Mouse (Mus musculus): Measurements from ENCODE around the gene Pdzd3. TPM values are rescaled to one million over a fixed set of nuclear protein-coding genes. Genes with fewer than 3 reads are reported as not detected.

Gene Pdzd3
- polyA plus RNA-seq, 1 experiment from 2014 or later: 0.19 TPM

DNA sequence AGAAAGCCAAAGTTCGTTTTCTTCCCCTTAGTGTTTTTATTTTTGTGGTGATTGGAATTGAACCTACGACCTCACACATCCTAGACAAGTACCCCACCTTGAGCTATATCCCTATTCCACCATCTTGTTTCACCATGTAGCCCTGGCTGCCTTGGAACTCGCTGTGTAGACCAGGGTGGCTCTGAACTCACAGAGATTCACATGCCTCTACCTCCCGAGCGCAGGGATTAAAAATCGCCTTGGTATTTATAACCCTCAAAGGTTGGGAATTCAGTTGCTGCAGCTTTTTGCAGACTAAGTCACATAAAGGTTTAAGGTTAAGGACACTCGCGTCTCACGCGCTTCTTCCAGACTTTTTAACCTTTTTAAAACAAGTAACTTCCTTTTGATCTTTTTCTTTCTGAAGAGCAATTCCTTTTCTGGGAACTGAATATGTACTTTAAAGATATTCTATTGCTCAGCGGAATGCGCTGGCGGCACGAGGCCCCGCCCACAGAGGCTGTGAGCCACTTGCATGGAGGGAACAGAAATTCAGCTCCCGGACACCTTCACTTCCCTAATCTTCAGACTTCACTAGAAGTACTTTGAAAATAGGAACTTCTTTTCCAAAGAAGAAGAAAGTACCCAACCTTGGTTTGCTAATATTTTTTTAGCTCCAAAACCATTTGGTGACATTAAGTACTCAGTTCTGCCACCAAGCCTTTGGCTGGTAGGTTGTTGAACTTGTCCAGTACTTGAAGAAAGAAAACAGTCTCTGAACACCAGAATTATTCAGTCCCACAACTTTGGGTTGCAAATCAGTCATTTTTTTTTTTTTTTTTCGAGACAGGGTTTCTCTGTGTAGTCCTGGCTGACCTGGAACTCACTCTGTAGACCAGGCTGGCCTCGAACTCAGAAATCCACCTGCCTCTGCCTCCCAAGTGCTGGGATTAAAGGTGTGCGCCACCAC lies 16.5 kb downstream of the Pdzd3 start:
- peak overlapping the region; percentile 45 for H3K4me2 ChIP-seq (replicated peaks)
- ATAC-seq (ENCODE audit: insufficient number of reproducible peaks, low FRiP score, low TSS enrichment, low read depth): no peak
- peak overlapping the region; percentile 93 for H3K4me3 ChIP-seq (replicated peaks)
- peaks cover 25% of the 10 kb centered on the region for H3K4me1 ChIP-seq
- no peaks in the 10 kb centered on the region for H3K9me3 ChIP-seq (replicated peaks)
- no peaks in the 10 kb centered on the region for H3K36me3 ChIP-seq
- H3K27ac ChIP-seq (replicated peaks): peak overlapping the region; percentile 79
- 22% methylated on average over 19 of the region's 19 CpGs for WGBS
- H3K27me3 ChIP-seq: no peaks in the 10 kb centered on the region
- no peak overlapping the region for H3K9ac ChIP-seq

DNA sequence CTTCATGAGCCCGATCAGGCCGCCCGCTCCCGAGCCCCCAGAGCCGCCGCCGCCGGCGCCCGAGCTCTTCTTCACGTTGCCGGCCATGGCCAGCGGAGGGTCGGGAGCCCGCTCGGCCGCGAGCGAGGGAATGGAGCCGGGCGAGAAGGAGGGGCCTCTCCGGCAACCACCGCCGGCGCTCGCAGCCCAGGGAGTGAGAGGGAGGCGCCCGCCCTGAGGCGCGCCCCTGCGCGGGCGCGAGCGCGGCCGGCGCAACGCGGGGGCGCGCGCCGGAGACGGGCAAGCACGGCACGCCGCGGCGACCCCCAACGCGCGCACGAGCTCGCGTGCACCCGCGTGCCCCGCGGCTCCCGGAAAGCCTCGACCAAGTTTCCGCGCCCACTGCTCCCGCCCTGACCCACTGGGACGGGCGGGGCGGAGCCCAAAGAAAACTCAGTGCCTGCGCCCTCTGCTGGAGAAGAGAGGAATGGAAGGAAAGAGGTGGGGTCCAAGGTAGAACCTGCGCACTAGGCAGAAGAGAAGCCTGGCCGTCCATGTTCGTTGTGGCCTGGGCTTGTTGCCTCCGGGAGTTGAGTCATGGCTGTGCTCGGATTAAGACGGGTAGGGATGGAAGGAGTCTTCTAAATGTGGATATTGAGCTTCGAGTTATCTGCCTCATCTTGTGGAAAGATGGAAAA lies 17.3 kb downstream of the Pdzd3 start, which contains the start of gene Cbl:
Cbl (minus strand) TSS at position 248 of the 677 bp plus-strand sequence.
- Histone ChIP-seq H3K27me3 (no peaks in the 10 kb centered on the region), H3K4me1 (peaks cover 25% of the 10 kb centered on the region), H3K4me2 (replicated peaks) (peak within 1 kb of the TSS; percentile 64), H3K4me3 (replicated peaks) (peak within 1 kb of the TSS; percentile 93), H3K36me3 (no peaks in the 10 kb centered on the region), H3K9ac (peak within 1 kb of the TSS; percentile 80), H3K27ac (replicated peaks) (peak within 1 kb of the TSS; percentile 96), H3K9me3 (replicated peaks) (no peaks in the 10 kb centered on the region)
- peak; percentile 95 for ATAC-seq (ENCODE audit: insufficient number of reproducible peaks, low FRiP score, low TSS enrichment, low read depth)
- WGBS: under 1% methylated on average over 71 of the region's 76 CpGs

DNA sequence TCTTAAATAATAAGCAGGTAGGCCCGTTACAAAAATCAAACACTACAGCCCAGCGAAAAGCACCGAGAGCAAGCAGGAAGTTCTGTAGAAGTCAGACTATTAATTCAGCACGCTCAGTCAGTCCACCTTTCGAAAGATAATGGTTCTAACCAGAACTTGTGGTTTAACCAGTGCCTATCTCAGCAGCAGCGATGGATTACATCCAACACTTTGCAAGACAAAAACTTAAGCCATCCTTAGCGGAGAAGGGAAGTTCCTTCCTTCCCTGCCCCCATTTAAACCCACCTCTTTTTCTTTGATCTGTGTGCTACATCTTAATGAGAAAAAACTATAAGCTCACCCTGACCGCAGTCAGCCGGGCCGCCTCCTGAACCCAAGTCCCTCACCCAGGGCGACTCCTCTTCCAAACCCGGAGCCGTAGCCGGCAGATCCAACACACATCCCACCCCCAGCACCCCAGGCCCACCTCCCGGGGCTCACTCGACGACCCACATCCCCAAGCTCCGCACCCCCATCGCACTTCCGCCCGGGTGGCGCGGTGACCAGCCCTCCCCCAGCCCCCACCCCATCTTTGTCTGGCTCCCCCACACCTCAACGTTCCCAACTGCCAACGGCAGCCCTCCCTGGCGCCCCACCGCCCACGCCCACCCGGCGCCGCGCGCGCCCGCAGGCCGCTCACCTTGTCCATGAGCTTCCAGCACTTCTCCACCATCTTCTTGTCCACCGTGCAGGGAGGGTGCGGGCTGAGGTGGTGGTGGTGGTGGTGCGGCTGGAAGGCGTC lies 18.1 kb downstream of the Pdzd3 start:
- Histone ChIP-seq H3K9me3 (replicated peaks) (no peaks in the 10 kb centered on the region), H3K27ac (replicated peaks) (peak overlapping the region; percentile 96), H3K4me3 (replicated peaks) (peak overlapping the region; percentile 93), H3K9ac (peak overlapping the region; percentile 80), H3K36me3 (0 out of 2 replicates have a peak, but pooled peaks cover under 1% of the 10 kb centered on the region), H3K4me1 (peaks cover 25% of the 10 kb centered on the region), H3K4me2 (replicated peaks) (peak overlapping the region; percentile 64), H3K27me3 (no peaks in the 10 kb centered on the region)
- peak; percentile 70 for ATAC-seq (ENCODE audit: insufficient number of reproducible peaks, low FRiP score, low TSS enrichment, low read depth)
- under 1% methylated on average over 40 of the region's 40 CpGs for WGBS

DNA sequence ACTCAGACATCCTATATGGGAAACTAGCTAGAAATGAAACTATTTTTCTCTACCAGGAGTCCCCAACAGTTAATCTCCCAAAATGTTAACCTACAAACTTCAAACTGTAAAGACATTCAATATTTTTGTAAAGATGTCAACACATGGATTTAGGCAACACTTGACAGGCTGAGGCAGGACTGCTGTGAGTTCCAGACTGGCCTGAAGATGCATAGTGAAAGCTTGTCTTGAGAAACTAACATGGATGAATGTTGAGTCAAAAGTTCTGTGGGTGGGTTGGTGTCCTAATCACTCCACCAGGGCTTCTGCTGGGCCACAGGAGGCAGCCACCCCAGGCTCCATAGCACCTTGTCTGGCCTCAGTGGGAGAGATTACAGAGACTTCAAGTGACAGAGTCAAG lies 19.7 kb downstream of the Pdzd3 start:
- 0 out of 2 replicates have a peak overlapping the region, but pooled peaks have one; percentile 93 for H3K4me3 ChIP-seq (replicated peaks)
- H3K27ac ChIP-seq (replicated peaks): no peak overlapping the region
- no peaks in the 10 kb centered on the region for H3K27me3 ChIP-seq
- no peaks in the 10 kb centered on the region for H3K9me3 ChIP-seq (replicated peaks)
- H3K36me3 ChIP-seq: peaks cover 8% of the 10 kb centered on the region; the same call in 1 of the 2 replicates
- H3K4me2 ChIP-seq (replicated peaks): peak overlapping the region; percentile 64; the same call in 1 of the 2 replicates
- no peak overlapping the region for H3K9ac ChIP-seq
- peaks cover 25% of the 10 kb centered on the region for H3K4me1 ChIP-seq
- no peak for ATAC-seq (ENCODE audit: insufficient number of reproducible peaks, low FRiP score, low TSS enrichment, low read depth)

DNA sequence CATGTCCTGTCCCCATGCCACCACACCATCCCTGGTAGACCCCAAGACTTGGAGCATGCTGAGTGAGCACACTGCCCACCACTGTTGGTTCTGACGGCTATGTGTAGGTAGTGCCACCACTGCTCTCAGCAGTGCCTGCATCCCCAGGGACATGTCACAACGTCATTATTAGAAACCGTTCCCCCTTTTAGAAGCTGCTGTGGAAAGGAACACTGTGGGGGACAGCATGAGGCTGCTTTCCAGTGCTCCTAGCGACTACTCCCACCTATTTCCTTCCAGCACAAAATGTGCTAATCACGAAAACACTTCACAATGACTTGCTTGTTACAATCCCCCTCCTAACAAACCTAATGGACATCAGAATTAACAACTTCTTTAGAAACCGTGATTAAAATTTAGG lies 25.3 kb downstream of the Pdzd3 start:
- Histone ChIP-seq H3K4me3 (replicated peaks) (no peak overlapping the region), H3K4me1 (peaks cover 6% of the 10 kb centered on the region), H3K9me3 (replicated peaks) (no peaks in the 10 kb centered on the region), H3K27me3 (no peaks in the 10 kb centered on the region), H3K9ac (no peak overlapping the region), H3K36me3 (peaks cover 8% of the 10 kb centered on the region; the same call in 1 of the 2 replicates), H3K27ac (replicated peaks) (no peak overlapping the region), H3K4me2 (replicated peaks) (no peak overlapping the region)
- no peak for ATAC-seq (ENCODE audit: insufficient number of reproducible peaks, low FRiP score, low TSS enrichment, low read depth)
- 64% methylated on average over 6 of the region's 6 CpGs for WGBS

DNA sequence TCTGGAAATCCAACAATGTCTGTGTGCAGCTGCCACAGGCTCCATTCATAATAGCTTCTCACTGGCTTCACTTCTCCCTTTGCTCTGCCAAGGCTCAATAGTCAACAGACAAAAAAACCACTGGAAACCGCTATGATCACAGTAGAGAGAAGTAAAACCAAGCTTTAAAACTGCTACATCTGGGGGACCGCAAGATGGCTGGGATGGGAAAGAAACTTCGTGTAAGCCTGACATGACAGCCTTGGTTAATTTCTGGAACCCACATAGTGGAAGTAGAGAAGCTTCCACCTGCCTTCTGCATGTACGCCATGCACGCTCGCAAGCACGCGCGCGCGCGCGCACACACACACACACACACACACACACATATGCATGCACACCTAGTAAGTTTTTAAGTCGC lies 37.7 kb downstream of the Pdzd3 start:
- H3K27me3 ChIP-seq: no peaks in the 10 kb centered on the region
- no peak overlapping the region for H3K9ac ChIP-seq
- 0 out of 2 replicates have a peak, but pooled peaks cover 6% of the 10 kb centered on the region for H3K36me3 ChIP-seq
- no peaks in the 10 kb centered on the region for H3K9me3 ChIP-seq (replicated peaks)
- no peak overlapping the region for H3K4me3 ChIP-seq (replicated peaks)
- no peak for ATAC-seq (ENCODE audit: insufficient number of reproducible peaks, low FRiP score, low TSS enrichment, low read depth)
- H3K4me1 ChIP-seq: no peaks in the 10 kb centered on the region
- no peak overlapping the region for H3K4me2 ChIP-seq (replicated peaks)
- H3K27ac ChIP-seq (replicated peaks): no peak overlapping the region
- 97% methylated on average over 14 of the region's 14 CpGs for WGBS

DNA sequence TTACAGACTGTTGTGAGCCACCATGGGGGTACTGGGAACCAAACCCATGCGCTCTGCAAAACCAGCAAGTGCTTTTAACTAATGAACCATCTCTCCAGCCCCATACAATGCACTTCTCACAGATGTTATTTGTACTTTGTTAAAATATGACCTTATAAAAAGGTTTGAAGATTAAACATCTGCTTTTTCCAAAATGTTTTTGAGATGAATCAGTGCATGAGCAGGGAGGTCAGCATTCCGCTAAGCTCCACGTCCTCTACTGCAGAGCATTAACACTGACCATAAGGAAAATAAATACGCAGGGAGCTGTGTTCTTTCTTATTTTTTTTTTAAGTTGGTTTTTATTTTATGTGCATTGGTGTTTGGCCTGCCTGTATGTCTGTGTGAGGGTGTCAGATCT lies 38.9 kb downstream of the Pdzd3 start:
- Histone ChIP-seq H3K36me3 (0 out of 2 replicates have a peak, but pooled peaks cover 6% of the 10 kb centered on the region), H3K9ac (no peak overlapping the region), H3K27me3 (no peaks in the 10 kb centered on the region), H3K27ac (replicated peaks) (no peak overlapping the region), H3K4me3 (replicated peaks) (no peak overlapping the region), H3K9me3 (replicated peaks) (no peaks in the 10 kb centered on the region), H3K4me1 (no peaks in the 10 kb centered on the region), H3K4me2 (replicated peaks) (no peak overlapping the region)
- 94% methylated on average over 4 of the region's 4 CpGs for WGBS
- ATAC-seq (ENCODE audit: insufficient number of reproducible peaks, low FRiP score, low TSS enrichment, low read depth): no peak

DNA sequence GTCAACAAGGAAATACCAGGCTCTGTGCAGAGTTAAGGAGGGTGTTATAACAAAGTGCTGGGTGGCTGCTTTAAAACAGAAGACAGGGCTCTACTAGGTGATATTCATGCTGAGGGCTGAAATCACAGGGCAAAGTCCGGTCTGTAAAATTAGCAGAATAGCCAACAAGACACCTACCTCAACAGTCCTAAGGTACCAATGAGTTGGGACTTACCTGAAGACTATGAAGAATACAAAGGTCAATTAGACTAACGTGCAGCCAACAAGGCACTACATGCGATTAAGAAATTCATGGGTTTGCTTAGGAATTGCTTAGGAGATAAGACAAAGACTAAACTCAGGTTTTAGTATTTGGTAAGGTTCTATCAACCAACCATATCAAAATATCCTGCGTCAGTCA lies 41.9 kb downstream of the Pdzd3 start:
- Histone ChIP-seq H3K27me3 (no peaks in the 10 kb centered on the region), H3K27ac (replicated peaks) (no peak overlapping the region), H3K4me1 (no peaks in the 10 kb centered on the region), H3K9ac (no peak overlapping the region), H3K9me3 (replicated peaks) (0 out of 2 replicates have a peak, but pooled peaks cover under 1% of the 10 kb centered on the region), H3K4me3 (replicated peaks) (no peak overlapping the region), H3K4me2 (replicated peaks) (no peak overlapping the region), H3K36me3 (0 out of 2 replicates have a peak, but pooled peaks cover 6% of the 10 kb centered on the region)
- WGBS: 96% methylated on average over 4 of the region's 4 CpGs
- ATAC-seq (ENCODE audit: insufficient number of reproducible peaks, low FRiP score, low TSS enrichment, low read depth): no peak

DNA sequence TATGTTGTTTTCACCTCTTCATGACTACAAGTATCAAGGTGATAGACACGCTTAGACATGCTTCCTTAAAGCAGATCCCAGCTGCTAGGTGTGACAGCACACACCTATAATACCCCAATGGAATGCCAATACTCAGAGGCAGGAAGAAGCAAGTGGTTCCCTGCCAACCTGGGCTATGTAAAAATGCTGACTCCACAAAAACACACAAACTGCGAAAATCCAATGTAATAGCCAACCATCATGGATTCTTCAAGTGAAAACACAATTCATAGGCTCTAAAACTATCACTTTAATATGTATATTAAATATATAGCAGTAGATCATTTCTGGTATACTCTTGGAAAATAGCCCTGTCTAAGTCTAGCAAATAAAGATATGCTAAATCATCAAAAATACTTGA lies 43.4 kb downstream of the Pdzd3 start:
- no peak overlapping the region for H3K4me2 ChIP-seq (replicated peaks)
- no peak for ATAC-seq (ENCODE audit: insufficient number of reproducible peaks, low FRiP score, low TSS enrichment, low read depth)
- no peak overlapping the region for H3K9ac ChIP-seq
- H3K36me3 ChIP-seq: 0 out of 2 replicates have a peak, but pooled peaks cover 3% of the 10 kb centered on the region
- H3K27me3 ChIP-seq: no peaks in the 10 kb centered on the region
- H3K9me3 ChIP-seq (replicated peaks): 0 out of 2 replicates have a peak, but pooled peaks cover 2% of the 10 kb centered on the region
- H3K4me3 ChIP-seq (replicated peaks): no peak overlapping the region
- 77% methylated on average over 2 of the region's 2 CpGs for WGBS
- H3K4me1 ChIP-seq: no peaks in the 10 kb centered on the region
- no peak overlapping the region for H3K27ac ChIP-seq (replicated peaks)

DNA sequence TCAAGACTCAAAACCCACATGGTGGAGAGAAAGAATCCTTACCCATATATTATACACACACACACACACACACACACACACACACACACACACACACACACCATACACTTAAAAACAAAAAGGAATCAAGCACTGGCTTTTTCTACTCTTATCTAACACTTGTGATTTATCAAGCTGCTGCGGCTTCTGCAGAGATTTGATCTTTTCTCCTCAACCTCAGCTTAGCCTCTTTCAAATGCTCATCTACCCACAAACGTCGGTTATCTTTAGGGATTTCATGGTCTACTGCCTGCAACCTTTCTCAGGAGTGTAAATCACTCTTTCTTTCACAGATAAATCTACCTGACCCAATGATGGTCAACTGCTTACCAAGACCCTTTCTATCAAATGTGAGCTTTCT lies 50.8 kb downstream of the Pdzd3 start:
- Histone ChIP-seq H3K4me2 (replicated peaks) (no peak overlapping the region), H3K9ac (no peak overlapping the region), H3K27me3 (no peaks in the 10 kb centered on the region), H3K27ac (replicated peaks) (0 out of 2 replicates have a peak overlapping the region, but pooled peaks have one; percentile 14), H3K36me3 (peaks cover 13% of the 10 kb centered on the region; the same call in 1 of the 2 replicates), H3K4me3 (replicated peaks) (no peak overlapping the region), H3K9me3 (replicated peaks) (0 out of 2 replicates have a peak, but pooled peaks cover 2% of the 10 kb centered on the region), H3K4me1 (no peaks in the 10 kb centered on the region)
- WGBS: 78% methylated on average over 3 of the region's 3 CpGs
- ATAC-seq (ENCODE audit: insufficient number of reproducible peaks, low FRiP score, low TSS enrichment, low read depth): no peak

Data from embryonic facial prominence, embryonic 15.5 days (tissue).